Mouse (Mus musculus) CD4-positive, CD25-positive, alpha-beta regulatory T cell, adult 2 months (primary cell): ENCODE measurements around the gene Gm9844.
A peak's percentile ranks its signal among the peaks of the same experiment; 100 is the strongest.
"Not testable (repeated sequence)": the region's sequence is repeated elsewhere in the genome, so short reads cannot be mapped to it uniquely, and the experiment has no call there.

Source experiments
- DNase-seq: peaks from one replicate; pipeline ENCODE4 v3.0.0-alpha.2; 2012; ENCODE audit warnings: low read depth, low spot score

Gm9844 gene

DNA sequence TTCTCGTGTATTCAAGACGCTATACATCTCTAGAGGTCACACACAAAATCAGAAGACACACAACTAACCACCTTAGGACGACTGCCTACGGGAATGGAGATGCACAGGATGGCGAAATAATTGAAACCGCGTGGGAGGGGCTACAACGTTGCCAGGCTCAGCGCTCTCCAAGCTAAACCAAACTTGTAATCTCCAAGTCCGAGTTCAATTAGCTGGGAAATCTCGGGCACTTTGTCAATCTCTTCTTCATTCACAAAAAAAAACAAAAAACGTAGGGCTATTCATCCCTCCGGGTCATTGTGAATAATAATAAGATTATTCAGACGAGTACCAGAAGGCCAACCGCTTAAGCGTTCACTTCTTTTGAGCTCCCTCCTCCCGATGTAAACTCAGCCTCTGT lies 7.1 kb downstream of the Gm9844 start:
- DNase-seq = no peak

DNA sequence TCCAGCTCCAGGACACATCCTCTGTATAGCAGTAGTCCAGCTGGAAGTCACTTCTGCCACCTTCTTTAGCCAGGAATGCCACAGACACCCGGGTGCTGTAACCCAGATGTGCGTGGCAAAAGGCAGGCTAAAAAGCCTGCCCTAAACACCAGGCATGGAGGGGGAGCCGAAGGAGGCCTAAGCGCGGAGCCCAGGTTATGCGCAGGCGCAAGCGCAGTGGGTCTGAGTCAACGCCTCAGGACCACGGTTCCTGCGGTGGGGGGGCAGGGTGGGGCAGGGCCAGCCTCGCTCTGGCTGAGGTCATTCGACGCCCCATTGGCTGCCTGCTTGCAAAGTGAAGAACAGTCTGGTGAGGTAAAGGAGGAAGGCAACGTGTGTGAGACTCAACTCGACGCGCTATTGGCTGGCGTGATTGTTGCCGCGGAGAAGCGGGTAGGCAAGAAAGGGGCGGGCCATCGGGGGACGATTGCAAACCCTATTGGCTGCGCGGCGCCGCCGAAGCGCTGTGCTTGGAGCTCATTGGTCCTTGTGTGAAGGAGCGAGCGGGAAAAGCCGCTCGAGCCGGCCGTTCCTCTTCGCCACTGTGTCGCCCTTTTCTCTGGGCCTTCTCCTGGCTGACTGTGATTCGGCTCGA lies 7.6 kb downstream of the Gm9844 start, which contains the start of the genes Lypd4 and Dmrtc2:
Gene Lypd4, minus strand, starts transcription at position 410 of the 634 bp plus-strand sequence.
Gene Dmrtc2, plus strand, starts transcription at position 526 of the 634 bp plus-strand sequence.
- no peak for DNase-seq

DNA sequence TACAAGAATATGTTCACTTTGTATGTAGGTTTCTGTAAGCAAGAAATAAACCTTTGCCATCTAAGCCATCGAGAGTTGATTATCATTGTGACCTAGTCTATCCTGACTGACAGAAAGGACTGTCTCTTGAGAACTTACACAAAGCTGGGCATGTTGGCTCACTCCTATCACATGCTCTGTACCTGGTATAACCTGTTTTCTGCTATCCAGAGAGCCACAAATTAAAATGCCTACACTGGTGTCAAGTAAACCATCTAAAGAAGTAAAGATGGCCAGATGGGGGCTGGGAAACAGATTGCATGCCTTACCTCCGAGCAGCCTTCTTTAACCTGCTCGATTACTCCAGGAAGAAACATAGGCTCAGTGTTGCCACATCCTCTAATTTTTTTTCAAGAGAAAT lies 15.6 kb downstream of the Gm9844 start:
- DNase-seq = no peak

DNA sequence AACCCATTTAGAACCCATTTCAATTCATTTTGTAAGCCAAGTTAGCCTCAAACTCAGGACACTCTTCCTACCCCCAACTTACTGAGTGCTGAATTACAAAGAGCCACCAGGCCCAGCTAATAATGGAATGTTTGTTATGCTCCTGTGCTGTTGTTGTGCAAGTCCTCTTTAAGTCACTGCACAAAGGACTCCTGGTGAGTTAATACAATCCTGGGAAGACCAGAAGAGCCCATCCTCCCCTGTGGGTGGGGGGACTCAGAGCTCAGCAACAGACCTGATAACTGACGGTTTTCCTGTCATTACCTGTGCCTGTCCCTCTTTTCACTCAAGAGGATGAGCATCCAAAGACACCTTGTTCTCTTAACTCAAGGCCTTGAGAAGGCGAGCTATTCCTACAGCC lies 17.6 kb downstream of the Gm9844 start:
- DNase-seq = no peak

DNA sequence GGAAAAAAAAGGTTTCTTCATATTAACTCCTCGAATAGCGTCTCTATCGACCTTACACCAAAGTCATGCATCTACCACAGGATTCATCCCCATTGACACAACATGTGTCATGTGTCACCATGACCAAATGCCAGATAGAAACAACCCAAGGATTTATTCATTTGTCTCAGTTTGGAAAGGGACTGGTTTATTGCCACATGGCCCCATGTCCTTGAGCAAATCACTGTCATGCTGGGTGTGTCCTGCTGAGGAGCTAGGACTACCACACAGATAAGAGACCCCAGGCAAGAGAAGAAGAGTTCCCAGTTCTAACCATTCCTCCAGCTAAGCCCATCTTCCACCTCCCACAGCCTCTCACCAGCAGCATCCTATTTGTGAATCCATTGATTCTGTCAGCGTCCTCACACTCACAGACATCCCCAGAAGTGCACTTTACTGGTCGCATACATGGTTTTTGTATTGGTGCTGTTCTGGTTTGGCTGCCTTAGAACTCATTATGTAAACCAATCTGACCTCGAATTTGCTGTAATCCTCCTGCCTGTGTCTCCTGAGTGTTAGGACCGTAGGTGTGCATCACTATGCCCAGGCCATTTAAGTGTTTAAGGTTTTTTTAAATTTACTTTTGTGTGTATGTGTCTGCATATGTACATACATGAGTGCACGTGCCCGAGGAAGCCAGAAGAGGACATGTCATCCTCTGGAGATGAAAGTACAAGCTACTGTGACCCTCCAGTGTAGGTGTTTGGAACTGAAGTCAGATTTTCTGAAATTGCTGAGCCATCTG lies 20.6 kb downstream of the Gm9844 start:
- no peak for DNase-seq

DNA sequence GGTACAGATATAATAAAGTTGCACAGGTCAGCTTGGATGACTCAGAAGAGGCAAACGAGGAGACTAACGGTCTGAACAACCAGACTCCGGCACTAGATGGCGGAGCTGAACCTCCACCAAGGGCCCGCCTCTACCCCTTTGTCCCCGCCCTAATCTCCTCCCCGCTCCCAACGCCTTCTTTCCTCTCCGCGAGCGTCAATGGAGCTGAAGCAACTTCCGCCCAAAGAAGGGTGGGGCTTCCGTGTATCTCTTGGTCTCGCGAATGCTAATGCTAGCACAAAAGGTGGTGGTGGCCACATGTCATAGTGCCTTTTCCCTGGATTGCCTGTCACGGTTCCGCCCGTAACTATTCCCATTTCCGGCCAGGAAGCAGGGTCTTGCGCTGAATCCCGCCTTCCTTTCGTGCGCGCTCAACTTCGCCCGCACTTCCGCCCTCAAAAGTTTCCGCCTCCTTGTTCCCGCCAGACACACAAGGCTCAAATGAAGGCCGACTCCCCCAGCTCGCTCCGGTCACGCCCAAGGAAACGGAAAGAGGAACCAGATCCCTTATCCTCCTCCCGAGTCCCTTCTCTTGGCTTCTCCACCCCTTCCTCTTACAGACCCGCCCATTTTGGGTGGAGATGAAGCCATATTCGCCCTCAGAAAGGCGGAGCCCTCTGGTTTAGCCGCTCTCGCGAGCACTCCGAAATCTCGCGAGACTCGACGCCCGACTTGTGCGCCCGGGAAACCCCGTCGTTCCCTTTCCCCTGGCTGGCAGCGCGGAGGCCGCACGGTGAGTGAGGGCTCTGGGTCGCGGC lies 22.1 kb downstream of the Gm9844 start, which contains the start of gene Rps19:
Gene Rps19, plus strand, starts transcription at position 476 of the 797 bp plus-strand sequence.
- DNase-seq = peak; percentile 98

DNA sequence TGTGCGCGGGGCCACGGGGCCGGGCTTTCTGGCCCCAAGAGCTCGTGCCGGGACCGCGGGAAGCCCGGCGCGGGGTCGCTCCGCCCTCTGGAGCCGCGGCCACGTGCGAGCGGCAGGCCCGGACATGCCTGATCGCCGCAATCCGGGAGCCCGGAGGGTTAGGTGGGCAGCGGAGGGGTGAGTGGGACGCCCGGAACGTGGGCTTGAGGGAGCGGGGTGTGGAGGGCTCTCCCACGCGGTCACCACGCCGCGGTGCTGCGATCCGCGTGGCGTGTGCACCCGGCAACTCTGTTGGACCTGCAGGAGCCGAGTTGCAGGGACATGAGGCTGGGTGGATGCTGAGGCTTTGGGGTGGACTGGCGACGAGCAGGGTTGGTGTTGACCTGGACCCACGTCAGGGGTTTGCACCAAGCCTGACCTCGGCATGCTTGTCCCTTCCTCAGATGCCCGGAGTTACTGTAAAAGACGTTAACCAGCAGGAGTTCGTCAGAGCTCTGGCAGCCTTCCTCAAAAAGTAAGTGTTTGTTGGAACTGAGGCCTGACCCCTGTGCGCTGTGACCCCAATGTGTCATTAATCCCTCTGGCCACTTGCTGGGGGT lies 22.8 kb downstream of the Gm9844 start:
- no peak for DNase-seq

DNA sequence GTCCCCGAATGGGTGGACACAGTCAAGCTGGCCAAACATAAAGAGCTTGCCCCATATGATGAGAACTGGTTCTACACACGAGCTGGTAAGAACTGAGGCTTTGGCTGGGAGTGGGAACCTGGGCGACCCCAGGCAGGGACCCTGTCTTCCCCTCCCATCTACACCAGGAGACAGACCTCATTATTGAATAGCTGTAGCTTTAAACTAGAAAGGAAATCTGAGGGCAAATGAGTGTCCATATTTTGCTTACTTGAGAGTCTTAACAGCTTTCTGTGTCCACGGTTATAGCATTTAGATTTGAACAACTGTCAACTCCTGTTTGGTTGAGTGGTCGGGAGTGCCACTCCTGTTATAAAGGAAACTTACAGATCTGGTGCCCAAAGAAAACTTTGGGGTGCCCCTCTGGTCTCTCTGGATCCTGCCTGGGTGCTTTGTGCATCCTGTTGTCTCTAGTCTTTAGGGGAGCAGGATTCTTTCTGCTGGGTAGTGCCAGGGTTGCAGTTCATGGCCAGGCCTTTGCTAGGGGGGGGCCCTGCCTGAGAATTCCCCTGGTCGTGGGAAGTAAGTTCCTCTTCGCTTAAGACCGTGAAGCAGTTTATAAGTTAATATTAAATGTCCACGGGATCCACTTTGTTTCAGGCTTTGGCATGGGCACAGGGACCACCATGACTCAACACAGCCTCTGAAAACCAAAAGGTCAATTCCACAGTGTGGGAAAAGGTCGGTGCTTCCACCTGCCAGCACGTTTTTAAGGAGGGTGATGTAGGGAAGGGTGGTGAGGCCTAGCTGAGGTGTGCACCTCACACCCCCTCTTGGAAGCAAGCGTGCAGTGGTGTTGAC lies 23.7 kb downstream of the Gm9844 start:
- DNase-seq = no peak

DNA sequence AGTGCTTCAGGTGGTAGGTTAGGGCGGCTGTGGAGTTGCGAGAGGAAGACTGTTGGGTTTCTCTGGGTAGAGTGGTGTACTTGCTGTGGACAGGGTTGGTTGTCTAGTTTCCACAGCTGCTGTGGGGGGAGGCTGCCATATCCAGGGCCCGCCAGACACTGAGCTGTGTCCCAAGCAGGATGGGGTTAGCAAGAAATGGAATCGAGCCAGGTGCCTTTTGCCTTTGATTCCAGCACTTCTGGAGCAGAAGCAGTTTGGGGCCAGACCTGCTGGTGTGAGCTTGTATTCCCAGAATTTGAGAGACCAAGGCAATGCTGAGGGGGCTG lies 24.3 kb downstream of the Gm9844 start:
- no peak for DNase-seq

DNA sequence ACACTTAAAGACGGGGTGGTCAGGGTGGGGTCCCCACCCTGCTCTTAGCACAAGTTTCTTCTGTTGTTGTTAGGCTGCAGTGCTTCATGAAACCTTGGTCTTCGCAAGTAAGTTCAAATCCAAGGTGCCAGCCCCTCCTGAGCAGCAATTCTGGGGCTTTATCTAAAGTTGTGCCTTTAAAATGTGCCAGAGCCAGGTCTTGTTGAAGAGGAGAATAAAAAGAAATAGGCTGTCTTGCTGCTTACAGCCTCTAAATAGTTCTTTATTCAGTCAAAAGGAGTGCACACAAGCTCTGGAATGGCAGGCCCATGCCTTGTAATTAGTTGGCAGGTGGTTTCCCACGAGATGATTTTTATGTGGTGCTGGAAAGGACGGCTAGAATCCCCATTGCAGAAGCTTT lies 25.1 kb downstream of the Gm9844 start:
- DNase-seq = no peak

DNA sequence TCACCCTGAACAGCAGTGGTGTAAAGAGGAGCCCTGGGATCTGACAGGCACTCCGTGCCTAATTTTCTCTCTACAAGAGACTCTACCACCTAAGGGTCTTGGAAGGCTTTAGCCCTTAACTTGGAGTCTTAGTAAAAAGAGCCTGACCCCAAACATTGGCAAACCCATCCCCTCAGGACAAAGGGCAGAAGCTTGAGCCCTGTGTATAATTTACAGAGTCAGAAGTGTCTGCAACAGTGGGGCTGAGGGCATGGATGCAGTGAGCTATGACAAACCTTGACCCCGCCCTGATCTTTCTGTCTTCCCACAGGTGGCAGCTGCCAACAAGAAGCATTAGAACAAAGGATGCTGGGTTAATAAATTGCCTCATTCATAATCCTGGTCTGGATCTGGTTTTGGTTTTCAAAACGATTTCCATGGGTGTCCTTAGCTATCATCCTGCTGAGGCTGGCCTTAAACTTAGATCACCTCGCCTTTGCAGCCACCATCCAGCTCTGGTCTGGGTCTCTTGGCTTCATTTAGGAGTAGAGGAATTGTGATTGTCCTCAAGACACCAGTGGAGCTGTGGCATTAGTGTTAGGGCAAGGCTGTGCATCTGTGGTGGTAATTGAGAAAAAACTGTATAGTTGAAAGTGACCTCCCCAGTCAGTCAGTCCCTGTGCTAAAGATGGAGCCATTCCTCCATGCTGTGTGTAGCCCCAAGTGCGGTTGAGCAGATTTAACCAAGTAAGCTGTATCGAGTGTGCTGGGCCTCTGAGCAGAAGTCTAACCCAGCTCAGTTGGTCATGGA lies 27.6 kb downstream of the Gm9844 start:
- DNase-seq = no peak

DNA sequence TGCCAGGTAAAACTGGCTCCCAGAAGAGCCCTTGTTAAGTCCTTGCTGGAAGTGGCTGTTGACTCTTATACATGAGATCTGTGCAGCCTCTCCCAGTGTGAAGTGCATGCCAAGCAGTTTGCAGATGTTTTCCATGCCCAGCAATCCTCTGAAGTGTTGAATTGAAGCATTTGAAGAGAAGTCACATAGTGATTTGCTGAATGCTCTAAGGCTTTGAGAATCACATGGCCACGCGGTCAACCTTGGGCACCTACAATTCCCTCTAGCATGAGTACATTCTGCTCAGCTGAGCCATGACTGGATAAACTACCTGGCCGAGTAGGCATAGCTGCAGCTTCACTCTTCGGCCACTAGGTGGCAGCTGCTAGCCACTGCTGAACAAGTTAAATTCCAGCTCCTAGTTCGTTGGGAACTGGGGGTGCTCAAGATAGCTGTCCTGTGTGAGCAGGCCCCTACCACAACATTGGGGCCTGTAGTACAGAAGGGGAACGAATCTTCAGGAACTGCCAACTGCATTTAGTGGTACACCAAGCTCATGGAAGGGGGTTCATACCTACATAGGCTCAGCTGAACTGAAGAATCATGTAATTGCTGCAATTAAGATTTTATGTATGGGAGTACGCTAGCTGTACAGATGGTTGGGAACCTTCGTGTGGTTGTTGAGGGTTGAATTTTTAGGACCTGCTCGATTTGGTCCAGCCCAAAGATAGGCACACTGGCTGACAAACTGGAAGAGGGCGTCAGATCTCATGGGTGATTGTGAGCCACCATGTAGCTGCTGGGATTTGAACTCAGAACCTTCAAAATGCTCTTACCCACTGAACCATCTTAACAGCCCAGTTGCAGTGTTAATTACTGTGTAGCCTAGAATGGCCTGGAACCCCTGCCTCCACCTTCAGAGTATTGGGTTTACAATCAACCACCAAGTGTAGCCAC lies 28.5 kb downstream of the Gm9844 start:
- DNase-seq = peak; percentile 90

DNA sequence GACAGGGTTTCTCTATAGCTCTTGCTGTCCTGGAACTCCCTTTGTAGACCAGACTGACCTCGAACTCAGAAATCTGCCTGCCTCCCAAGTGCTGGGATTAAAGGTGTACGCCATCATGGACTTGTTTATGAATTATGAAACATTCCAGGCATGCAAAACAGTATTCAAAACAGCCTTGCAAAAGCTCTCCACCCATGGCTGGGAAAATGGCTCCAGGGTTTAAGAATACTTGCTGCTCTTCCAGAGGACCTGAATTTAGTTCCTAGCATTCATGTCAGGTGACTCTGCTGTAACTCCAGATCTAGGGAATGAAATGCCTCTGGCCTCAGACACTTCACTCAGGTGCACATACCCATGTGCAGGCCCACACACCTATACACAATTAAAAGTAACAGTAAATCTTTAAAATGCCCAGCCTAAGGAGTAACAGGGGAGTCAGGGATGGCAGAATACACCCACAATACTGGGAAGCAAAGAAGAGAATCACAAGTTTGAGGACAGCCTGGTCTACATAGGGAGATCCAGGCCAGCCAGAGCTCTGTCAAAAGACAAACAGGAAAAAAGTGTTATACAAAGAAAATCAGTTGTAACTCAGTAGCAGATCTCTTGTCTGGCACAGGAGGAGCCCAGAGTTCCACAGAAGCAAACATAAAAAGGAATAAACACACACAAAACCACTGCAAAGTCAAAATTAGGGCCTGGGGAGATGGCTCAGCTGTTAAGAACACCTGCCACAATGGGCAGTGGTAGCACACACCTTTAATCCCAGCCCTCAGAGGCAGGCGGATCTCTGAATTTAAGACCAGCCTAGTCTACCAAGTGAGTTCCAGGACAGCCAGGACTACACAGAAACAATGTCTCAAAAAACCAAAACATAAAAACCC lies 29.5 kb downstream of the Gm9844 start:
- DNase-seq = no peak

DNA sequence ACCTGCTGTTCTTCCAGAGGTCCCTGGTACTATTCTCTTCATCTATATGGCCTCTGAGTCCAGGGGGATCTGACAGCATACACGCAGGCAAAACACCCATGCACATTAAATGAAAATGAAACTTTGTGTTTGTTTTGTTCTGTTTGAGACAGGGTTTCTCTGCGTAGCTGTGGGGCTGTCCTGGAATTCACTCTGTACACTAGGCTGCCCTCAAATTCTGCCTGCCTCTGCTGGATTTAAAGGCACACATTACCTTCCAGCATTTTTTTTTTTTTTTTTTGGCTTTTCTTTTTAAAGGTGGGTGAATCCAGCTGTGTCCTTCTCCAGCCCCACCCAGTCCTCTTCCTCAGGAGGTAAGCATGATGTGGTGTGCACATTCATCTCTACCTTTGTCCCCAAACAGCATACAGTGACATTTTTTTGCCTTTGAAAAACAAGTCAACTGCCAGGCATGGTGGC lies 30.1 kb downstream of the Gm9844 start:
- DNase-seq = peak; percentile 44

DNA sequence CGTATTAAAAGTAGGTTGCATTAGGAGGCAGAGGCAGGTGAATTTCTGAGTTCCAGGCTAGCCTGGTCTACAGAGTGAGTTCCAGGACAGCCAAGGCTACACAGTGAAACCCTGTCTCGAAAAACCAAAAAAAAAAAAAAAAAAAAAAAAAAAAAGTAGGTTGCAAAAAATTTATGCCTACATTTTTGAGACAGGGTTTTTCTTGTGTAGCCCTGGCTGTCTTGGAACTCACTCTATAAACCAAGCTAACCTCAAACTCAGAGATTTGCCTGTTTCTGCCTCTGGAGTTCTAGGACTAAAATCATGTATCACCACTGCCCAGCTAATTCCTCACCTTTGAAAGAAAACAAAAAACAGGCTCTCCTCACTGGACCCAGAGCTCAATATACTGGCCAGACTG lies 33.7 kb downstream of the Gm9844 start:
- not testable (repeated sequence) for DNase-seq

DNA sequence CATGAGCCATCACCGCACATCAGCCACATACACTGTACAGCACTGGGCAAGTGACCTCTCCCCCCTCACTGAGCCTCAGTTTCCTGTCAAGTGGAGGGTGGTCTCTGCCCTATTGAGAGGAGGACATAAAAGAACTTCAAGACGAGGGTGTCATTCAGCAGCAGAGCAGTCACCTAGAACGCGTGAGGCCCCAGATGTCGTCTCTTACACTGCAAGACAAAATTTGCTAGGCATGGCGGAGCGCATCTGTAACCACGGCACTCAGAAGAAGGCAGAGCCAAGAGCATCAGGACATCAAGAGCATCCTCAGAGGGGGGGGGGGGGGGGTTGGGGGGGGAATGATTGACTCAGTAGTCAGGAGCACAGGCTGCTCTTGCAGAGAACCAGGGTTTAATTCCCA lies 34.3 kb downstream of the Gm9844 start:
- no peak for DNase-seq

DNA sequence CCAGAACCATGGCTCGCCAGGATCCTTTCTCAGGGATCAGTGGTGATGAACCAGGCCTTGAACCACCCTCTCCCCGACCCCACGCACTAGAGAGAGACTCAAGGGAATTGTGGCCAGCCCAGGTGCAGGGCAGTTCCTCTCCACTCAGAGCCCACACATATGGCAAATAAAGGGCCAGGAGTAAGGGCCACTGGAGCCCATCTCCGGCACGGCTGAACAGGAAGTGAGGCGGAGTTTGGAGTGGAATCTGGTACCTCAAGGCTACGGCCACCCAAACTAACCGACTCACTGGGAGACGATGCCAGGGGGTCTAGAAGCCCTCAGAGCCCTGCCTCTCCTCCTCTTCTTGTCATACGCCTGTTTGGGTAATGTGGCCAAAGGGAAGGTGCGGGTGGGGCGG lies 35.2 kb downstream of the Gm9844 start, which contains the start of gene Cd79a:
Gene Cd79a, plus strand, starts transcription at position 158 of the 400 bp plus-strand sequence.
- no peak for DNase-seq

DNA sequence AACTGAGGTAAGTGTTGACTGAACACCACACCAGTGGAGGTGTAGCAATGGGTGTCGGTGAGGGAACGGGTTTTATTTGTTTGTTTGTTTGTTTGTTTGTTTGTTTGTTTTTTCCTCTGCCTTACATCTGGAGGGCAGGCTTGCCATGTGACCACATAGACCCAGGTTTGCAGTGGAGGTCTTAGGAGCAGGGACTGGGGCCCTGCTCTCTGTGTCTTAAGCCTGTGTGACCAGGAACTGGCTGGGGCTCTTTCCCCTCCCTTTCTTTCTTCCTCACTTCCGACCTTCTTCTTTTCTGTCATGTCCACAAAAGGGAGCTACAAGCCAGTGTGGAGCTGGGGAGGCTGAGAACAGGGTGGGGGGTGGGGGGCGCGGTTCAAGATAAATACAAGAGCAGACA lies 35.9 kb downstream of the Gm9844 start:
- no peak for DNase-seq
